Mouse (Mus musculus): ENCODE measurements around the gene Galnt2. TPM values are rescaled to one million over a fixed set of nuclear protein-coding genes. Genes with fewer than 3 reads are reported as not detected.

The Galnt2 gene
- polyA plus RNA-seq, 1 experiment = 55.5 TPM

GRCm38 (mm10) chr8:124288215-124288864 is 57.1 kb downstream of the Galnt2 start:
- Histone ChIP-seq H3K4me3 (ENCODE audit: insufficient read depth, poor library complexity, severe bottlenecking) (no peak overlapping the region), H3K79me3 (ENCODE audit: low read depth) (peaks cover 13% of the 10 kb centered on the region), H3ac (ENCODE audit: control insufficient read depth, insufficient read length, low read depth) (no peak overlapping the region), H3K36me3 (ENCODE audit: control insufficient read depth, insufficient read depth) (no peaks in the 10 kb centered on the region), H3K27me3 (ENCODE audit: control insufficient read depth, insufficient read depth, insufficient read length) (no peaks in the 10 kb centered on the region), H3K79me2 (ENCODE audit: control insufficient read depth, insufficient read depth) (peaks cover 71% of the 10 kb centered on the region)
- TF ChIP-seq CEBPB (IDR thresholded peaks at IDR 0.05; ENCODE audit: low read depth) (no peak), MYOD1 (IDR thresholded peaks at IDR 0.05; ENCODE audit: control insufficient read depth, insufficient read length, low read depth) (peak; percentile 68), FOSL1 (IDR thresholded peaks at IDR 0.05; ENCODE audit: insufficient read depth, low read length, poor library complexity, severe bottlenecking) (no peak)

DNA sequence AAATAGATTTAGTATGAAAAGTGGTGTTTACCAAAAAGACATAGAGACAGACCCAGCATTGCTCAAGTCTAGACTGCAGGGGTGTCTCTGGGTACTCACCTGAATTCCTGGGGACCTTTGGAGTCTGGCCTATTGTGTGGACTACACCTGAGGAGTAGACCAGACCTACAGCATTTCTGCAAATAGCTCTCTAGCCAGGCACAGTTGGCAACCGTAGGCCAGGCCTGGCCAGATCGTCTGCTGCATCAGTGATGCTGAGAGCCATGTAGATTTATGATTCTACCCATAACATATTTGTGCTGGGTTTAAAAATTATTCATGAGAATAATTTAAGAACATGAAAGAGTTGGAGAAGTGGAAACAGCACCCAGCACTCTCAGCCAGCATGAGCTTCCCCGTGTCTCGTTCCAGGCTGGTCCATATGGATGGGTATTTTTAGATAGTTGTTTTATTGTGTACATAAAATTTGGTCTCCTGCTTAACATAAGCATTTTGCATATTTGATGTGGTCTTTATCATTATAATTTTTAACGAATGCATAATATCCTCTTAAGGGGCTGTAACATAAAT is 58.4 kb downstream of the Galnt2 start:
- Histone ChIP-seq H3K79me3 (ENCODE audit: low read depth) (peaks cover 17% of the 10 kb centered on the region), H3ac (ENCODE audit: control insufficient read depth, insufficient read length, low read depth) (no peak overlapping the region), H3K79me2 (ENCODE audit: control insufficient read depth, insufficient read depth) (peaks cover 73% of the 10 kb centered on the region), H3K36me3 (ENCODE audit: control insufficient read depth, insufficient read depth) (no peaks in the 10 kb centered on the region), H3K27me3 (ENCODE audit: control insufficient read depth, insufficient read depth, insufficient read length) (no peaks in the 10 kb centered on the region), H3K4me3 (ENCODE audit: insufficient read depth, poor library complexity, severe bottlenecking) (no peak overlapping the region)
- TF ChIP-seq MAX (IDR thresholded peaks at IDR 0.05) = no peak
- no peak for TF ChIP-seq MYOG (IDR thresholded peaks at IDR 0.05; ENCODE audit: control insufficient read depth, extremely low read depth, insufficient read length)
- no peak for TF ChIP-seq CTCF (IDR thresholded peaks at IDR 0.05; ENCODE audit: control insufficient read depth, insufficient read depth, insufficient read length)
- no peak for TF ChIP-seq FOSL1 (IDR thresholded peaks at IDR 0.05; ENCODE audit: insufficient read depth, low read length, poor library complexity, severe bottlenecking)
- no peak for TF ChIP-seq USF1 (IDR thresholded peaks at IDR 0.05; ENCODE audit: low read depth)
- no peak for TF ChIP-seq CEBPB (IDR thresholded peaks at IDR 0.05; ENCODE audit: low read depth)
- no peak for TF ChIP-seq MYOD1 (IDR thresholded peaks at IDR 0.05; ENCODE audit: control insufficient read depth, insufficient read length, low read depth)

DNA sequence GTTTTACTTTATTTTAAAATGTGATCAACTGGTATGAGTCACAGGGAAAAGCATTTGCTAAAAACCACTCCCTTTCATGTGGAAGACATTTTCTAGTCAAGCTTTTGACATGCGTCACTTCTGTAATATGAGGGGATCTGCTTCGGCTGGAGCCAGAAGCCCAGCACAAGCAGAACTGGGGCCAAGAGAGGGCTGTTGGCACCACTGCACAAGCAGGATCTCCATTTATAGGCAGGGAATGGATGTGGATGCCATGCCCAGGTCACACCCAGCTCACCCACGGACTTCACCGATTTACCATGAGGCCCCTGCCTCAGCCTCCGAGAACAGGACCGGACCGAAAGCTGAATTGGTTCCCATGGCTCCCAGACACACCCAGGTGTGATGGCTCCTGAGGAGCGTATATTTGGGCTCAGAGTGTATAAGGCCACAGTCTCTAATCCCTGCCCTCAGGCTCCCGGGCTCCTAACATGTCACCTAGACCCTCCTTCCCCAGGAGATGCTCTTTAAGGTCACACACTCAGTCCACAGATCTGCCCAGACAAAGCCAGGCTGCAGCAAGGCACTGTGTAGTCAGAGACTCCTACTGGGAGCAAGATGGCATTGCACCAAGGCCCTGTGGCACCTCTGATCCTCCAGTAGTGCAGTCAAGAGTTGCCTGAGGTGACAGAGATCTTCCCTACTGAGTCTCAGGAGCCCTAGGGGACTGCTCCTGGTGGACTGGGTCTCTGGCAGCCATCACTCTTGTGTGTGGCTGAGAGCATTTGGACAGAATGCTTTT is 59.9 kb downstream of the Galnt2 start:
- Histone ChIP-seq H3K27me3 (ENCODE audit: control insufficient read depth, insufficient read depth, insufficient read length) (no peaks in the 10 kb centered on the region), H3K36me3 (ENCODE audit: control insufficient read depth, insufficient read depth) (no peaks in the 10 kb centered on the region), H3K79me3 (ENCODE audit: low read depth) (peaks cover 18% of the 10 kb centered on the region), H3K79me2 (ENCODE audit: control insufficient read depth, insufficient read depth) (peaks cover 71% of the 10 kb centered on the region), H3K4me3 (ENCODE audit: insufficient read depth, poor library complexity, severe bottlenecking) (no peak overlapping the region), H3ac (ENCODE audit: control insufficient read depth, insufficient read length, low read depth) (no peak overlapping the region)
- TF ChIP-seq MAX (IDR thresholded peaks at IDR 0.05) = no peak
- peak; percentile 35 for TF ChIP-seq CTCF (IDR thresholded peaks at IDR 0.05; ENCODE audit: control insufficient read depth, insufficient read depth, insufficient read length)
- TF ChIP-seq CEBPB (IDR thresholded peaks at IDR 0.05; ENCODE audit: low read depth) = no peak
- TF ChIP-seq MYOG (IDR thresholded peaks at IDR 0.05; ENCODE audit: control insufficient read depth, extremely low read depth, insufficient read length) = no peak
- peak; percentile 73 for TF ChIP-seq FOSL1 (IDR thresholded peaks at IDR 0.05; ENCODE audit: insufficient read depth, low read length, poor library complexity, severe bottlenecking)
- TF ChIP-seq MYOD1 (IDR thresholded peaks at IDR 0.05; ENCODE audit: control insufficient read depth, insufficient read length, low read depth) = no peak

DNA sequence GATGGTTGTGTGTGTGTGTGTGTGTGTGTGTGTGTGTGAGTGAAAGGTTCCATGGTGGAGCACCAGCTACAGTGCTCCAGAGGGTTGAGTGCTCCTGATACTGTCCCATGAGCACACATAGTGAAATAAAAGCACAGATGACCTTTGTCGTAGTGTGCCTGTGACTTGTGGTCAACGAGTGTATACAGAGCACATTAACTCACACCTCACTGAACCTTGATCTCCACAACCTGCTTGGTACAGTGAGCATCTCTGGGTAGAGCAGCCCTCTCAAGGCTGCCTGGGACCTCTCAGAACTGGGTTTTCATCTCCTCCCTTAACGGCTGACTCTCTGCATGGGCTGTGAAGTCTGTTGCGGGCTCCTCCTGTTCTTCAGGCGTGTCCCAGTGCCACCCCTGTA is 60.5 kb downstream of the Galnt2 start:
- Histone ChIP-seq H3K27me3 (ENCODE audit: control insufficient read depth, insufficient read depth, insufficient read length) (no peaks in the 10 kb centered on the region), H3K4me3 (ENCODE audit: insufficient read depth, poor library complexity, severe bottlenecking) (no peak overlapping the region), H3K36me3 (ENCODE audit: control insufficient read depth, insufficient read depth) (no peaks in the 10 kb centered on the region), H3K79me2 (ENCODE audit: control insufficient read depth, insufficient read depth) (peaks cover 71% of the 10 kb centered on the region), H3K79me3 (ENCODE audit: low read depth) (peaks cover 18% of the 10 kb centered on the region), H3ac (ENCODE audit: control insufficient read depth, insufficient read length, low read depth) (no peak overlapping the region)
- TF ChIP-seq MYOG (IDR thresholded peaks at IDR 0.05; ENCODE audit: control insufficient read depth, extremely low read depth, insufficient read length) (no peak), FOSL1 (IDR thresholded peaks at IDR 0.05; ENCODE audit: insufficient read depth, low read length, poor library complexity, severe bottlenecking) (no peak), CTCF (IDR thresholded peaks at IDR 0.05; ENCODE audit: control insufficient read depth, insufficient read depth, insufficient read length) (no peak), CEBPB (IDR thresholded peaks at IDR 0.05; ENCODE audit: low read depth) (no peak), MAX (IDR thresholded peaks at IDR 0.05) (no peak), MYOD1 (IDR thresholded peaks at IDR 0.05; ENCODE audit: control insufficient read depth, insufficient read length, low read depth) (no peak), USF1 (IDR thresholded peaks at IDR 0.05; ENCODE audit: low read depth) (no peak)

DNA sequence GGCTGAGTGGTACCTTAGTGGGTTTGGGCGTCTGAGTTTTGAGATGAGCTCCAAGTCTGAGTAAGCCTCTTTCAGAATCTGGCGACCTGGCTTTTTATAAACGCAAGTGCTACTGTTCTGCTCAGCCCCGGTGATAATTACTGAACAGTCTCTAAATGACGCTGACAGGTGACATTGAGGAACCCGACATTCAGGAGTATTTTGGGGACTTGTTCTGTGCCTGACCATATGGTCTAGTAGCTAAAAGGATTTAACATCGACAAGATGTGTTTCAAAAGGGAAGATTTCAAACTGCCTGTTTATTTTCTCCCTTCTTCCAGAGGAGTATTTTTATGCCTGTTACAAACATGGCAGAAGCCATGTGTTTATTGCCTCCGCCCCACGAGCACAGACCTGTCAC is 61.8 kb downstream of the Galnt2 start:
- Histone ChIP-seq H3ac (ENCODE audit: control insufficient read depth, insufficient read length, low read depth) (no peak overlapping the region), H3K4me3 (ENCODE audit: insufficient read depth, poor library complexity, severe bottlenecking) (no peak overlapping the region), H3K36me3 (ENCODE audit: control insufficient read depth, insufficient read depth) (peaks cover 6% of the 10 kb centered on the region), H3K27me3 (ENCODE audit: control insufficient read depth, insufficient read depth, insufficient read length) (no peaks in the 10 kb centered on the region), H3K79me2 (ENCODE audit: control insufficient read depth, insufficient read depth) (peaks cover 71% of the 10 kb centered on the region), H3K79me3 (ENCODE audit: low read depth) (peaks cover 21% of the 10 kb centered on the region)
- TF ChIP-seq CTCF (IDR thresholded peaks at IDR 0.05; ENCODE audit: control insufficient read depth, insufficient read depth, insufficient read length) (no peak), FOSL1 (IDR thresholded peaks at IDR 0.05; ENCODE audit: insufficient read depth, low read length, poor library complexity, severe bottlenecking) (no peak), MAX (IDR thresholded peaks at IDR 0.05) (no peak), CEBPB (IDR thresholded peaks at IDR 0.05; ENCODE audit: low read depth) (no peak), MYOD1 (IDR thresholded peaks at IDR 0.05; ENCODE audit: control insufficient read depth, insufficient read length, low read depth) (no peak)

All from C2C12 (cell line).